Mouse (Mus musculus) myocyte (in vitro differentiated cells): ENCODE data around the gene Kif1b.

Experiments used
- CEBPB ChIP-seq: IDR thresholded peaks from 2 replicates; pipeline ENCODE4 v1.6.1; 2011; ENCODE audit warnings: mild to moderate bottlenecking, moderate library complexity; ENCODE audit not compliant: poor library complexity, insufficient read depth, severe bottlenecking
- POLR2A ChIP-seq: IDR thresholded peaks from one replicate; pipeline ENCODE4 v1.6.1; 2011; ENCODE audit warnings: low read depth, mild to moderate bottlenecking, control low read depth, moderate library complexity; ENCODE audit not compliant: insufficient read length
- USF1 ChIP-seq: IDR thresholded peaks from one replicate; pipeline ENCODE4 v1.6.1; 2011; ENCODE audit warnings: low read depth, mild to moderate bottlenecking, control low read depth, moderate library complexity

GRCm38 (mm10) chr4:149307596-149308490 lies at the start of gene Kif1b:
- TF ChIP-seq POLR2A (peak; percentile 86), USF1 (no peak), CEBPB (no peak)
